Mouse (Mus musculus): ENCODE measurements around the gene Rnf144b. TPM values are rescaled to one million over a fixed set of nuclear protein-coding genes. Genes with fewer than 3 reads are reported as not detected.
A peak's percentile ranks its signal among the peaks of the same experiment; 100 is the strongest.

Gene Rnf144b
- polyA plus RNA-seq, 3 experiments from 2014 or later: 0.18 TPM; not detected in 2

GRCm38 (mm10) chr13:47268227-47268626 is 145.8 kb downstream of the Rnf144b start:
- ATAC-seq: no peak

- no peak for ATAC-seq
These were observed 150.5 kb downstream of the Rnf144b start for GRCm38 (mm10) chr13:47272928-47273327.

- peak; percentile 46 for ATAC-seq
These were observed 151.0 kb downstream of the Rnf144b start for GRCm38 (mm10) chr13:47273487-47273886.

GRCm38 (mm10) chr13:47274139-47274538 is 151.7 kb downstream of the Rnf144b start:
- ATAC-seq: no peak

- ATAC-seq: no peak
These were observed 154.8 kb downstream of the Rnf144b start for GRCm38 (mm10) chr13:47277000-47277823.

GRCm38 (mm10) chr13:47277824-47278290 is 155.4 kb downstream of the Rnf144b start:
- ATAC-seq: no peak

- no peak for ATAC-seq
These were observed 159.8 kb downstream of the Rnf144b start for GRCm38 (mm10) chr13:47282221-47282620.

GRCm38 (mm10) chr13:47288449-47288848 is 166.0 kb downstream of the Rnf144b start:
- peak; percentile 48 for ATAC-seq

GRCm38 (mm10) chr13:47296465-47296864 is 174.0 kb downstream of the Rnf144b start:
- ATAC-seq: no peak

Other genes starting within 250 kb of the Rnf144b start
- 1 to 10 TPM; 4.1 to 9.6 (median 6.5) TPM for gene Kif13a, start 192.8 kb upstream of the Rnf144b start, polyA plus RNA-seq (2017; shearing (Covaris generic))
- gene Nhlrc1, start 107.8 kb upstream of the Rnf144b start, polyA plus RNA-seq (2017; shearing (Covaris generic)): under 1 TPM in 2 of 3 experiments, not detected in 1; 0.67 to 0.74 TPM
- 10 to 100 TPM; 17.5 to 20.9 (median 19.1) TPM for gene Kdm1b, start 79.2 kb upstream of the Rnf144b start, polyA plus RNA-seq (2017; shearing (Covaris generic))
- gene Tpmt, start 77.9 kb upstream of the Rnf144b start, polyA plus RNA-seq (2017; shearing (Covaris generic)): 1 to 10 TPM; 4.1 to 9.7 (median 8.0) TPM
- gene Dek, start 16.5 kb upstream of the Rnf144b start, polyA plus RNA-seq (2017; shearing (Covaris generic)): 100 to 1,000 TPM; 101 to 248 (median 120) TPM